Mouse (Mus musculus): ENCODE measurements around the gene Tnfrsf14.

GRCm38 (mm10) chr4:154960690-154961225, 32.4 kb upstream of the Tnfrsf14 start, which contains the start of gene Hes5:
- TF ChIP-seq ZC3H11A (IDR thresholded peaks at IDR 0.05; ENCODE audit: borderline replicate concordance, low read depth, low read length), result no peak
- no peak for TF ChIP-seq ZNF384 (IDR thresholded peaks at IDR 0.05; ENCODE audit: low read depth, low read length)
- no peak for TF ChIP-seq HCFC1 (IDR thresholded peaks at IDR 0.05; ENCODE audit: borderline replicate concordance, insufficient read depth, low read length)
- no peak for TF ChIP-seq MAFK (IDR thresholded peaks at IDR 0.05; ENCODE audit: insufficient read depth, low read depth, low read length)

Data from ES-E14 (cell line).